Mouse (Mus musculus) kidney, embryonic 16.5 days (tissue): Measurements from ENCODE around the gene Ncoa3. TPM values are rescaled to one million over a fixed set of nuclear protein-coding genes. Genes with fewer than 3 reads are reported as not detected.
A peak's percentile ranks its signal among the peaks of the same experiment; 100 is the strongest.

Experiments
- ATAC-seq: fragments of 200-750 bp; cut with Nextera tagmentation; 2 replicates; pipeline ENCODE4 v1.8.0; 2017; ENCODE audit warnings: moderate TSS enrichment; ENCODE audit not compliant: low FRiP score, low TSS enrichment
- H3K27ac ChIP-seq: fragments of 300-500 bp; sonication (generic); 2 replicates; pipeline ENCODE4 v1.5.1; 2014; ENCODE audit warnings: low read length
- H3K27me3 ChIP-seq: fragments of 300-500 bp; sonication (generic); 2 replicates; pipeline ENCODE4 v1.6.1; 2014; ENCODE audit warnings: low read length, control low read depth, mixed read lengths; ENCODE audit not compliant: insufficient read depth
- H3K36me3 ChIP-seq: fragments of 300-500 bp; sonication (generic); 2 replicates; pipeline ENCODE4 v1.6.1; 2014; ENCODE audit warnings: low read length, control low read depth, mixed read lengths; ENCODE audit not compliant: insufficient read depth
- H3K4me1 ChIP-seq: fragments of 300-500 bp; sonication (generic); 2 replicates; pipeline ENCODE4 v1.6.1; 2014; ENCODE audit warnings: low read length, control low read depth, mixed read lengths; ENCODE audit not compliant: insufficient read depth
- H3K4me2 ChIP-seq: fragments of 300-500 bp; sonication (generic); replicated peaks from 2 replicates; pipeline ENCODE4 v1.6.1; 2014; ENCODE audit warnings: low read depth, low read length
- H3K4me3 ChIP-seq: fragments of 300-500 bp; sonication (generic); 2 replicates; pipeline ENCODE4 v1.5.1; 2014; ENCODE audit warnings: mild to moderate bottlenecking, low read length
- H3K9ac ChIP-seq: fragments of 300-500 bp; sonication (generic); replicated peaks from 2 replicates; pipeline ENCODE4 v1.6.1; 2014; ENCODE audit warnings: low read length
- H3K9me3 ChIP-seq: fragments of 300-500 bp; sonication (generic); 2 replicates; pipeline ENCODE4 v1.6.1; 2016; ENCODE audit warnings: low read length, control low read depth
- WGBS: fragments of 180-500 bp; shearing (Covaris S2); extraction: QIAGEN DNeasy Blood & Tissue Kit; methylation state at CpG from one replicate; pipeline ENCODE4 v1.1.7; 2014; 5-methylcytosine and 5-hydroxymethylcytosine counted together
- polyA plus RNA-seq: library from polyadenylated mRNA; unstranded; fragments of >200 nt; fragmentation: Nextera tagmentation; extraction: Ambion mirVana; gene quantifications from 2 replicates; pipeline ENCODE4 v1.2.1, GENCODE M21; 2015

The Ncoa3 gene
- polyA plus RNA-seq, 1 experiment from 2014 or later: 19.1 TPM

DNA sequence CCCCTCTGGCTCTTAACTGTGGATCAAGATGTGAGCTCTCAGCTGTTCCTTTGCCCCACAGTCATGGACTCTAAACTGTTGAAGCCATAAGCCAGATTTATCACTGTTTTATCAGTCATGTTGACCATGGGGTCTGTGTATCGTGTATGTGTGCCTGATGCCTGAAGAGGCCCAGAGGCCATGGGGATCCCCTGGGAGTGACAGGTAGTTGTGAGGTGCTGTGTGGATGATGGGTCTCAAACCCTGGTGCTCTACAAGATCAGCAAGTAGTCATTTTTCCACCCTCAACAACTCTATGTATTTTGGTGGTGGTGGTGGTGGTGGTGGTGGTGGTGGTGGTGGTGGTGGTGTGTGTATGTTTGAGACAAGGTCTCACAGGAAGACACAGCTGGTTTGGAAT is 8.1 kb upstream of the Ncoa3 start:
- Histone ChIP-seq H3K4me1 (peaks cover 23% of the 10 kb centered on the region), H3K9me3 (no peaks in the 10 kb centered on the region), H3K27me3 (no peaks in the 10 kb centered on the region), H3K27ac (no peak overlapping the region), H3K9ac (no peak overlapping the region), H3K36me3 (no peaks in the 10 kb centered on the region), H3K4me3 (no peak overlapping the region), H3K4me2 (no peak overlapping the region)
- WGBS: 96% methylated on average over 1 of the region's 1 CpGs
- no peak for ATAC-seq

DNA sequence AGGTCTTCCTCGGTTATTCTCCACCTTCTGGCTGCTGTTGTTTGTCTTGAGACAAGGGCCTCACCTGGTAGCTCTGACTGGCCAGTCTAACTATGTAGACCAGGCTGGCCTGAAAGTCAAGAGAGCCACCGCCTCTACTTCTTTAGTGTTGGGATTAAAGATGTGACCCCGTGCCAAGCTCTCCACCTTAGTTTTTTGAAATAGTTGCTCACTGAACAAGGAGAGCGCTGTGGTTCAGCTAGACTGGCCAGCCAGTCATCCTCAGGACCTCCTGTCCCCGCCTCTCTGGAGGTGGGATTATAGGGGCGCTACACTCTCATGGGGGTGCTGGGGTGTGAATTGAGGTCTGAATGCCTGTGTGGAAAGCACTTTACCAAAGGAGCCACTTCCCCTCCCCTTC is 7.5 kb upstream of the Ncoa3 start:
- H3K4me3 ChIP-seq: no peak overlapping the region
- no peaks in the 10 kb centered on the region for H3K9me3 ChIP-seq
- no peak overlapping the region for H3K4me2 ChIP-seq
- WGBS: 89% methylated on average over 6 of the region's 6 CpGs
- H3K36me3 ChIP-seq: no peaks in the 10 kb centered on the region
- no peak overlapping the region for H3K27ac ChIP-seq
- ATAC-seq: no peak
- H3K27me3 ChIP-seq: no peaks in the 10 kb centered on the region
- H3K4me1 ChIP-seq: peaks cover 23% of the 10 kb centered on the region
- H3K9ac ChIP-seq: no peak overlapping the region

DNA sequence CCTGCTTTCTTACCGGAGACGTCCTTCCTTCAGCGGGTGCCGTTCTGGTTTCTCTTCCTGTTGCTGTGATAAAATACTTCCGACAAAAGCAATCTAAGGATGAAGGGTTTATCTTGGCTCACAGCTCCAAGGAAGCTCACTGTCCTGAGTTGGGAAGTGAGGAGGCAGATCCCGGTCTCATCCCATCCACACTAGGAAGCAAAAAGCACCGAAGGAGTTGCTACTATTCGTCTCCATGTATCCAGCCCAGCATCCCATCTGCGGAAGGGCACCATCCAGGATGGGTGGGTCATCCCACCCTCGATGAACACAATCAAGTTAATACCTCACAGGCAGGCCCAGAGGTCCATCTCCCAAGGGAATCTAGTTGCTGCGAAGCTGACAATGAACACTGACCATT is 6.9 kb upstream of the Ncoa3 start:
- H3K9me3 ChIP-seq: no peaks in the 10 kb centered on the region
- H3K4me3 ChIP-seq: no peak overlapping the region
- no peak for ATAC-seq
- WGBS: 85% methylated on average over 11 of the region's 11 CpGs
- H3K27me3 ChIP-seq: no peaks in the 10 kb centered on the region
- H3K27ac ChIP-seq: no peak overlapping the region
- H3K4me2 ChIP-seq: no peak overlapping the region
- peaks cover 23% of the 10 kb centered on the region for H3K4me1 ChIP-seq
- H3K36me3 ChIP-seq: no peaks in the 10 kb centered on the region
- H3K9ac ChIP-seq: no peak overlapping the region

DNA sequence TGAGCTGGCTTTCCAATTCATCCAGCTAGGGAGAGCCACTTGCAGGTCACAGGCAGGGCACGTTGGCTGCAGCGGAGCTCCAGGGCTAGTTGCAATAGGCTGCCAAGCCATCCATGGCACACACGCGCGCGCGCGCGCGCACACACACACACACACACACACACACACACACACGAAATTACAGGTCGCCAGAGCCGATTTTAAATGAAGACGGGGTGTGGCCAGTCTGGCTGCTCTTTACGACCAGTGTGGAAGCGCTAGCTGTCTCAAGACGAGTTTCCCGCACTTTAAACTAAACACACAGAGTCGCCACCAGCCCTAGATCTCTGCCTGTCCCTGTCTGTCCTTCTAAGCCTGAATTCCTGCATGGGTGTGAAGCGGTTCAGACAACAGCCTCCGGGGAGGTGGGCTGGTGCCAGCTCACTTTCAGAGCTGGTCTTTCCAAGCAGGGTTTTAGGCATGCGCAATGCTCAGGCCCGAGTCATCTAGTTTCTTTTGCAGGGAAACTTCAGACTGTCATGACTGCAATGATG is 5.4 kb upstream of the Ncoa3 start:
- peak overlapping the region; percentile 77 for H3K9ac ChIP-seq
- 1% methylated on average over 23 of the region's 23 CpGs for whole genome bisulfite sequencing
- peaks cover 23% of the 10 kb centered on the region for H3K4me1 ChIP-seq
- peak overlapping the region; percentile 68 for H3K4me2 ChIP-seq
- H3K27me3 ChIP-seq: no peaks in the 10 kb centered on the region
- ATAC-seq: peak; percentile 80
- H3K4me3 ChIP-seq: peak overlapping the region; percentile 50
- no peaks in the 10 kb centered on the region for H3K36me3 ChIP-seq
- H3K27ac ChIP-seq: peak overlapping the region; percentile 98
- no peaks in the 10 kb centered on the region for H3K9me3 ChIP-seq

- Histone ChIP-seq H3K4me2 (peak overlapping the region; percentile 86), H3K27me3 (no peaks in the 10 kb centered on the region), H3K4me3 (peak overlapping the region; percentile 93), H3K9me3 (peaks cover 4% of the 10 kb centered on the region; the same call in 1 of the 2 replicates), H3K27ac (peak overlapping the region; percentile 87), H3K4me1 (peaks cover 29% of the 10 kb centered on the region), H3K36me3 (no peaks in the 10 kb centered on the region), H3K9ac (peak overlapping the region; percentile 95)
- WGBS: under 1% methylated on average over 35 of the region's 35 CpGs
- no peak for ATAC-seq
These were observed 901 bp downstream of the Ncoa3 start for GRCm38 (mm10) chr2:165993173-165993900.

GRCm38 (mm10) chr2:165994341-165994740 is 1.9 kb downstream of the Ncoa3 start:
- H3K27ac ChIP-seq: no peak overlapping the region
- peak overlapping the region; percentile 86 for H3K4me2 ChIP-seq
- H3K4me3 ChIP-seq: peak overlapping the region; percentile 93; the same call in 1 of the 2 replicates
- no peaks in the 10 kb centered on the region for H3K27me3 ChIP-seq
- 91% methylated on average over 4 of the region's 4 CpGs for WGBS
- no peak for ATAC-seq
- H3K36me3 ChIP-seq: no peaks in the 10 kb centered on the region
- peaks cover 37% of the 10 kb centered on the region for H3K4me1 ChIP-seq
- no peak overlapping the region for H3K9ac ChIP-seq
- H3K9me3 ChIP-seq: peaks cover 4% of the 10 kb centered on the region; the same call in 1 of the 2 replicates

GRCm38 (mm10) chr2:165995711-165996110 is 3.3 kb downstream of the Ncoa3 start:
- H3K27ac ChIP-seq: peak overlapping the region; percentile 13; the same call in 1 of the 2 replicates
- no peak overlapping the region for H3K4me2 ChIP-seq
- no peak for ATAC-seq
- peaks cover 50% of the 10 kb centered on the region for H3K4me1 ChIP-seq
- no peak overlapping the region for H3K4me3 ChIP-seq
- WGBS: 76% methylated on average over 8 of the region's 8 CpGs
- H3K9ac ChIP-seq: no peak overlapping the region
- no peaks in the 10 kb centered on the region for H3K27me3 ChIP-seq
- peaks cover 4% of the 10 kb centered on the region; the same call in 1 of the 2 replicates for H3K9me3 ChIP-seq
- H3K36me3 ChIP-seq: no peaks in the 10 kb centered on the region

DNA sequence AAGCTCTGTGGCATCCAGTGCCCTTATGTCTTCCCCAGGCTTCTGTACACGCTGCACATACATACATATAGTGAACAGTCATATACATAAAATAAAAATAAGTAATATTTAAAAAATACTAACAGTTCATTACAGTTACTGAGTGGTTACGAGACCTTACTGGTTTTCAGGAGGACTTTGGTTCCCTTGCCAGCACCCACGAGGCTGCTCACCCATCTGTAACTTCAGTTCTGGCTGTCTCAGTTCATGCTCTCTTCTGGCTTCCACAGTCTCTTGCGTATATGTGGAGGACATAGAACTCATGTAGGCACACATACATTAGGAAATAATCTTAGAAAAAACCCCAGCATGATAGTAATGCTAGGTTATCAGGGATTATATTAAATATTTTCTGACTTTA is 3.7 kb downstream of the Ncoa3 start:
- WGBS: 62% methylated on average over 4 of the region's 4 CpGs
- H3K4me1 ChIP-seq: peaks cover 54% of the 10 kb centered on the region
- H3K36me3 ChIP-seq: no peaks in the 10 kb centered on the region
- H3K4me2 ChIP-seq: no peak overlapping the region
- H3K4me3 ChIP-seq: no peak overlapping the region
- no peaks in the 10 kb centered on the region for H3K27me3 ChIP-seq
- H3K9ac ChIP-seq: no peak overlapping the region
- peaks cover 4% of the 10 kb centered on the region; the same call in 1 of the 2 replicates for H3K9me3 ChIP-seq
- H3K27ac ChIP-seq: peak overlapping the region; percentile 13; the same call in 1 of the 2 replicates
- ATAC-seq: no peak

DNA sequence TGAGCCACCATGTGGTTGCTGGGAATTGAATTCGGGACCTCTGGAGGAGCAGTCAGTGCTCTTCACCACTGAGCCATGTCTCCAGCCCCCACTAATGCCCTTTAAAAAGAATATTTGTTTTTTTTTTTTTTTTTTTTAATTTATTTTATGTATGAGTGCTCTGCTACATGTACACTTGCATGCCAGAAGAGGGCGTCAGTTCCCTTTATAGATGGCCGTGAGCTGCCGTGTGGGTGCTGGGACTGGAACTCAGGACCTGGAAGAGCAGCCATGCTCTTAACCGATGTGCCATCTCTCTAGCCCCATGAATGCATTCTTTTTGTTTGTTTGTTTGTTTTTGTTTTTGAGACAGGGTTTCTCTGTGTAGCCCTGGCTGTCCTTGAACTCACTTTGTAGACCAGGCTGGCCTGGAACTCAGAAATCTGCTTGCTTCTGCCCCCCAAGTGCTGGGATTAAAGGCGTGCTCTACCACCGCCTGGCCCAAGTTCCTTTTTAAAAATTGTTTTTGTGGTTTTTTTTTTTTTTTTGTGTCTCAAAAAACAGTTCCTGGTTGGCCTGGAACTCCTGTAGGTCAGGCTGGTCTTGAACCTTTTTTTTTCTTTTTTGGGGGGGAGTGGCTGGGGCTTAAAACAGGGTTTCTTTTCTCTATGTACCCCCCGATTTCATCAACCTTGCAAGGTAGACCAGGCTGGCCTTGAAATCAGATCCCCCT is 5.0 kb downstream of the Ncoa3 start:
- Histone ChIP-seq H3K36me3 (no peaks in the 10 kb centered on the region), H3K27me3 (no peaks in the 10 kb centered on the region), H3K9ac (no peak overlapping the region), H3K27ac (no peak overlapping the region), H3K9me3 (peaks cover 4% of the 10 kb centered on the region; the same call in 1 of the 2 replicates), H3K4me3 (no peak overlapping the region), H3K4me1 (peaks cover 55% of the 10 kb centered on the region), H3K4me2 (no peak overlapping the region)
- no peak for ATAC-seq
- 89% methylated on average over 8 of the region's 8 CpGs for WGBS
